Mouse (Mus musculus) stomach, embryonic 14.5 days (tissue): ENCODE results near the gene Smarcc2. TPM values are rescaled to one million over a fixed set of nuclear protein-coding genes. Genes with fewer than 3 reads are reported as not detected.

ENCODE experiments used
- ATAC-seq: fragments of 200-750 bp; cut with Nextera tagmentation; 2 replicates; pipeline ENCODE4 v1.8.0; 2017; ENCODE audit warnings: low read depth, moderate TSS enrichment; ENCODE audit not compliant: insufficient number of reproducible peaks, insufficient read depth, low FRiP score
- H3K27ac ChIP-seq: fragments of 300-500 bp; sonication (generic); 2 replicates; pipeline ENCODE4 v1.5.1; 2014; ENCODE audit warnings: mild to moderate bottlenecking, low read length, moderate library complexity, mixed read lengths
- H3K27me3 ChIP-seq: fragments of 300-500 bp; sonication (generic); 2 replicates; pipeline ENCODE4 v1.6.1; 2014; ENCODE audit warnings: low read length, control low read depth, mixed read lengths; ENCODE audit not compliant: control insufficient read depth, insufficient read depth
- H3K36me3 ChIP-seq: fragments of 300-500 bp; sonication (generic); 2 replicates; pipeline ENCODE4 v1.6.1; 2014; ENCODE audit warnings: mild to moderate bottlenecking, control low read depth, low read length, moderate library complexity, mixed read lengths; ENCODE audit not compliant: control insufficient read depth, insufficient read depth
- H3K4me1 ChIP-seq: fragments of 300-500 bp; sonication (generic); 2 replicates; pipeline ENCODE4 v1.6.1; 2014; ENCODE audit warnings: low read length, control low read depth, mixed read lengths; ENCODE audit not compliant: control insufficient read depth, insufficient read depth
- H3K4me2 ChIP-seq: fragments of 300-500 bp; sonication (generic); replicated peaks from 2 replicates; pipeline ENCODE4 v1.6.1; 2014; ENCODE audit warnings: low read depth, low read length, control low read depth
- H3K4me3 ChIP-seq: fragments of 300-500 bp; sonication (generic); 2 replicates; pipeline ENCODE4 v1.5.1; 2014; ENCODE audit warnings: low read depth, low read length, control low read depth
- H3K9ac ChIP-seq: fragments of 300-500 bp; sonication (generic); replicated peaks from 2 replicates; pipeline ENCODE4 v1.6.1; 2014; ENCODE audit warnings: low read depth, mild to moderate bottlenecking, control low read depth, low read length, moderate library complexity, mixed read lengths
- H3K9me3 ChIP-seq: fragments of 300-500 bp; sonication (generic); 2 replicates; pipeline ENCODE4 v1.6.1; 2016; ENCODE audit warnings: low read depth, low read length, control low read depth; ENCODE audit not compliant: control insufficient read depth
- WGBS: fragments of 180-500 bp; shearing (Covaris S2); extraction: QIAGEN DNeasy Blood & Tissue Kit; methylation state at CpG from one replicate; pipeline ENCODE4 v1.1.7; 2014; 5-methylcytosine and 5-hydroxymethylcytosine counted together
- polyA plus RNA-seq: library from polyadenylated mRNA; unstranded; fragments of >200 nt; fragmentation: Nextera tagmentation; extraction: Ambion mirVana; gene quantifications from 2 replicates; pipeline ENCODE4 v1.2.1, GENCODE M21; 2014

Smarcc2 gene
- polyA plus RNA-seq, 1 experiment from 2014 or later, result 110 TPM

DNA sequence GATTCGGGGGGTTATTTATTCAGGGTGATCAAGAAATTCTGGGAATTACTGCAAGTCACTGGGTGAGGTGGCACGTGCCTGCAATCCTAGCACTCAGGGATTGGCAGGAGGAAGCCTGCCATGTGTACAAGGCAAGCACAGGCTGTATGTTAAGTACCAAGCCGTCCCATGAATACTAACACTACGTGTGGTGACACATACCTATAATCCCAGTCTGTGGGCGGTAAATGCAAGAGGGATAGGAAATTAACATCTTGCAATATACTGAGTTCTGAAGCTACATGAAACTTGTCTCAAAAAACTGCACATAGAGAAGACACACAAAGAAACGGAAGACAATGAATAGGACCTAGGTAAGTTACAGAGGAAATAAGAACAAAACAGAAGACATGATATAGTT is 8.0 kb upstream of the Smarcc2 start:
- Histone ChIP-seq H3K9ac (no peak overlapping the region), H3K36me3 (no peaks in the 10 kb centered on the region), H3K4me1 (no peaks in the 10 kb centered on the region), H3K27me3 (no peaks in the 10 kb centered on the region), H3K9me3 (no peaks in the 10 kb centered on the region), H3K27ac (no peak overlapping the region), H3K4me2 (no peak overlapping the region), H3K4me3 (no peak overlapping the region)
- no peak for ATAC-seq
- 85% methylated on average over 6 of the region's 6 CpGs for WGBS

GRCm38 (mm10) chr10:128454471-128454870 is 4.6 kb upstream of the Smarcc2 start:
- H3K27ac ChIP-seq, result no peak overlapping the region
- 69% methylated on average over 3 of the region's 3 CpGs for WGBS
- no peaks in the 10 kb centered on the region for H3K36me3 ChIP-seq
- no peak overlapping the region for H3K4me3 ChIP-seq
- H3K4me1 ChIP-seq, result no peaks in the 10 kb centered on the region
- no peak for ATAC-seq
- H3K4me2 ChIP-seq, result no peak overlapping the region
- H3K27me3 ChIP-seq, result no peaks in the 10 kb centered on the region
- no peaks in the 10 kb centered on the region for H3K9me3 ChIP-seq
- H3K9ac ChIP-seq, result no peak overlapping the region

DNA sequence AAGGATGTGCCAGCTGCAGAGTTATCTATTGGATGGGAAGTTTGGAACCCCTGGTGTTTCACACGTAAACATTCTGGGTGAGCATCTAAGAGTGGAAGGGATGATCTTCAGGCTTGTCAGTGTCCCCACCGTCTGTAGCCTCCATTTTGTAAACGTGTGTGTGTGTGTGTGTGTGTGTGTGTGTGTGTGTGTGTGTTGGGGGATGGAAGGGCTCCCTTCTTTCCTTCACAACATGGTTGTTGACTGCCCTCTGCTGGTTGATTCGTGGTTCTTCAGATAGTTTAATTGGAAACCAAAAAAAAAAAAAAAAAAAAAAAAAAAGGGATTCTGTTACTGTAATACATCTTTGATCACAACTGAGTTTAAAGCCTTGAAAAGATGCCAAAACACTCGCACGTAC is 3.8 kb upstream of the Smarcc2 start:
- Histone ChIP-seq H3K36me3 (no peaks in the 10 kb centered on the region), H3K4me3 (no peak overlapping the region)
- 3% methylated on average over 6 of the region's 6 CpGs for WGBS

GRCm38 (mm10) chr10:128457676-128458075 is 1.4 kb upstream of the Smarcc2 start:
- H3K4me1 ChIP-seq, result peaks cover 13% of the 10 kb centered on the region
- H3K9ac ChIP-seq, result no peak overlapping the region
- H3K4me3 ChIP-seq, result no peak overlapping the region; the same call in 1 of the 2 replicates
- no peak for ATAC-seq
- WGBS, result 80% methylated on average over 6 of the region's 6 CpGs
- no peaks in the 10 kb centered on the region for H3K27me3 ChIP-seq
- peaks cover 12% of the 10 kb centered on the region for H3K36me3 ChIP-seq
- no peak overlapping the region for H3K27ac ChIP-seq
- no peaks in the 10 kb centered on the region for H3K9me3 ChIP-seq
- H3K4me2 ChIP-seq, result 0 out of 2 replicates have a peak overlapping the region, but pooled peaks have one; percentile 46

More for the DNA sequence above, 3.8 kb upstream of the Smarcc2 start:
- no peaks in the 10 kb centered on the region for H3K27me3 ChIP-seq
- no peak overlapping the region for H3K27ac ChIP-seq
- no peak for ATAC-seq
- peaks cover 2% of the 10 kb centered on the region for H3K4me1 ChIP-seq
- H3K4me2 ChIP-seq, result peak overlapping the region; percentile 26; the same call in 1 of the 2 replicates
- H3K9ac ChIP-seq, result no peak overlapping the region
- H3K9me3 ChIP-seq, result no peaks in the 10 kb centered on the region

- H3K27ac ChIP-seq, result peak overlapping the region; percentile 93
- peaks cover 19% of the 10 kb centered on the region for H3K36me3 ChIP-seq
- peak overlapping the region; percentile 46 for H3K4me2 ChIP-seq
- under 1% methylated on average over 29 of the region's 29 CpGs for whole genome bisulfite sequencing
- peak overlapping the region; percentile 77 for H3K4me3 ChIP-seq
- H3K9ac ChIP-seq, result peak overlapping the region; percentile 92
- H3K27me3 ChIP-seq, result no peaks in the 10 kb centered on the region
- peak; percentile 62 for ATAC-seq
- peaks cover 13% of the 10 kb centered on the region for H3K4me1 ChIP-seq
- no peaks in the 10 kb centered on the region for H3K9me3 ChIP-seq
Observed at GRCm38 (mm10) chr10:128458348-128458718, 715 bp upstream of the Smarcc2 start.

GRCm38 (mm10) chr10:128459409-128460269 is 591 bp downstream of the Smarcc2 start:
- peaks cover 32% of the 10 kb centered on the region for H3K36me3 ChIP-seq

GRCm38 (mm10) chr10:128460270-128460630 is 1.2 kb downstream of the Smarcc2 start:
- H3K9ac ChIP-seq, result peak overlapping the region; percentile 92
- peak overlapping the region; percentile 86 for H3K4me2 ChIP-seq
- H3K4me1 ChIP-seq, result peaks cover 13% of the 10 kb centered on the region
- H3K27me3 ChIP-seq, result no peaks in the 10 kb centered on the region
- ATAC-seq, result no peak
- peak overlapping the region; percentile 77 for H3K4me3 ChIP-seq
- WGBS, result 5% methylated on average over 5 of the region's 5 CpGs
- peaks cover 38% of the 10 kb centered on the region for H3K36me3 ChIP-seq
- H3K9me3 ChIP-seq, result no peaks in the 10 kb centered on the region
- H3K27ac ChIP-seq, result peak overlapping the region; percentile 93; the same call in 1 of the 2 replicates

More at GRCm38 (mm10) chr10:128459409-128460269, 591 bp downstream of the Smarcc2 start:
- no peaks in the 10 kb centered on the region for H3K27me3 ChIP-seq
- ATAC-seq, result peak; percentile 43
- peak overlapping the region; percentile 92 for H3K9ac ChIP-seq
- no peaks in the 10 kb centered on the region for H3K9me3 ChIP-seq
- peak overlapping the region; percentile 93 for H3K27ac ChIP-seq
- peaks cover 13% of the 10 kb centered on the region for H3K4me1 ChIP-seq
- peak overlapping the region; percentile 86 for H3K4me2 ChIP-seq
- H3K4me3 ChIP-seq, result peak overlapping the region; percentile 77
- under 1% methylated on average over 44 of the region's 67 CpGs for WGBS

DNA sequence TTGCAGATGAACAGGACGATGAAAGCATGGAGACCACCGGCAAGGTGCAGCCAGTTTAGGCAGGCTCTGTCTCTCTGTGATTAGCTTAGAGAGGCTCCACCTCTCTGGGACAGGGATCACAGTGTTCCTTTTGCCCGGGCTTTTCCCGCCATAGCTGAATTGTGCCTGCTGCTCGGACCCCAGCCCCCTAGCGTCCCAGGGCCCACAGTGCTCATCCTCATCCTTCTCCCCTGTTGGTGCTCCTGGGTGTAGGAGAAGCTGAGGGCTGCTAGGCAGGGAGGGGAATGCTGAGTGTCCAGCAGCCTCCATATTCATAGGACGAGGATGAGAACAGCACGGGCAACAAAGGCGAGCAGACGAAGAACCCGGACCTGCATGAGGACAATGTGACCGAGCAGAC is 15.3 kb downstream of the Smarcc2 start:
- no peak for ATAC-seq

More for the DNA sequence above, 15.3 kb downstream of the Smarcc2 start:
- Histone ChIP-seq H3K4me1 (no peaks in the 10 kb centered on the region), H3K36me3 (peaks cover 82% of the 10 kb centered on the region), H3K27me3 (no peaks in the 10 kb centered on the region), H3K4me2 (no peak overlapping the region), H3K9ac (no peak overlapping the region), H3K27ac (no peak overlapping the region), H3K9me3 (no peaks in the 10 kb centered on the region), H3K4me3 (no peak overlapping the region)
- WGBS, result 83% methylated on average over 11 of the region's 12 CpGs
